Mouse (Mus musculus) C2C12 (cell line): ENCODE data around the gene Zfp791.

ENCODE experiments used
- CEBPB ChIP-seq: IDR thresholded peaks from one replicate; pipeline ENCODE4 v1.6.1; 2011; ENCODE audit warnings: low read depth, mild to moderate bottlenecking, control low read depth, moderate library complexity
- CTCF ChIP-seq: IDR thresholded peaks from one replicate; pipeline ENCODE4 v1.5.1; 2011; ENCODE audit not compliant: control insufficient read depth, insufficient read depth, insufficient read length
- FOSL1 ChIP-seq: IDR thresholded peaks from one replicate; pipeline ENCODE4 v1.8.0; 2011; ENCODE audit warnings: mild to moderate bottlenecking, low read length; ENCODE audit not compliant: poor library complexity, insufficient read depth, severe bottlenecking
- MAX ChIP-seq: IDR thresholded peaks from one replicate; pipeline ENCODE4 v1.6.1; 2011; ENCODE audit warnings: mild to moderate bottlenecking, control low read depth
- MYOG ChIP-seq: IDR thresholded peaks from one replicate; pipeline ENCODE4 v1.6.1; 2011; ENCODE audit not compliant: control insufficient read depth, insufficient read length; ENCODE audit errors: extremely low read depth
- USF1 ChIP-seq: IDR thresholded peaks from one replicate; pipeline ENCODE4 v1.6.1; 2011; ENCODE audit warnings: low read depth, mild to moderate bottlenecking, control low read depth, moderate library complexity

GRCm38 (mm10) chr8:85067155-85067554, 55.7 kb downstream of the Zfp791 start:
- TF ChIP-seq CEBPB (no peak), CTCF (no peak), MYOG (no peak), USF1 (no peak), FOSL1 (no peak), MAX (no peak)
